Mouse (Mus musculus): ENCODE measurements around the gene Pdpr. TPM values are rescaled to one million over a fixed set of nuclear protein-coding genes. Genes with fewer than 3 reads are reported as not detected.
"Not testable (repeated sequence)": the region's sequence is repeated elsewhere in the genome, so short reads cannot be mapped to it uniquely, and the experiment has no call there.

Gene Pdpr
- polyA plus RNA-seq, 1 experiment = 17.3 TPM

DNA sequence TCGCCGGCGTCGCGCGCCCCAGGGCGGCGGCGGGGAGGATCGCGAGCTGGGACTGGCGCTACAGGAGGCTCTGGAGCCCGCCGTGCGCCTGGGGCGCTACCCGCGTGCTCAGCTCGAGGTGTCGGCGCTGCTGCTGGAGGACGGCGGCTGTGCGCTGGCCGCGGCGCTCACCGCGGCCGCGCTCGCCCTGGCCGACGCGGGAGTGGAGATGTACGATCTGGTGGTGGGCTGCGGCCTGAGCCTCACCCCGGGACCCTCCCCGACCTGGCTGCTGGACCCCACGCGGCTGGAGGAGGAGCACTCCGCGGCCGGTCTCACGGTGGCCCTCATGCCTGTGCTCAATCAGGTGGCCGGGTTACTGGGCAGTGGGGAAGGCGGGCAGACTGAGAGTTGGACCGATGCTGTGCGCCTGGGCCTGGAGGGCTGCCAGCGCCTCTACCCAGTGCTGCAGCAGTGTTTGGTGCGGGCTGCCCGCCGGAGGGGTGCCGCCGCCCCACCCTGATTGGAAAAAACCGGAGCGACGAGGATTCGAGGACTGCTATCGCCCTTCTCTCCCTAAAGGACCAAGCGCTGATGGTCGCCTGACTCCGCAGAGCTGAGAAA lies 37.6 kb upstream of the Pdpr start:
- TF ChIP-seq POLR2A (IDR thresholded peaks at IDR 0.05; ENCODE audit: borderline replicate concordance, insufficient read depth, low read length) (no peak), CTCF (IDR thresholded peaks at IDR 0.05; ENCODE audit: borderline replicate concordance, insufficient read depth, low read depth, low read length) (no peak)
- H3K4me1 ChIP-seq (ENCODE audit: control insufficient read depth, insufficient read depth, low read length) = peaks cover 10% of the 10 kb centered on the region; the same call in 1 of the 2 replicates
- peak; percentile 54 to 60 for DNase-seq
- H3K27ac ChIP-seq (ENCODE audit: insufficient read depth, low read length) = no peak overlapping the region
- H3K27me3 ChIP-seq (ENCODE audit: control insufficient read depth, insufficient read depth, low read length) = no peaks in the 10 kb centered on the region
- peak overlapping the region; percentile 60 for H3K4me3 ChIP-seq (replicated peaks; ENCODE audit: insufficient read depth, low read depth, low read length)
- under 1% methylated on average over 63 of the region's 63 CpGs for WGBS

DNA sequence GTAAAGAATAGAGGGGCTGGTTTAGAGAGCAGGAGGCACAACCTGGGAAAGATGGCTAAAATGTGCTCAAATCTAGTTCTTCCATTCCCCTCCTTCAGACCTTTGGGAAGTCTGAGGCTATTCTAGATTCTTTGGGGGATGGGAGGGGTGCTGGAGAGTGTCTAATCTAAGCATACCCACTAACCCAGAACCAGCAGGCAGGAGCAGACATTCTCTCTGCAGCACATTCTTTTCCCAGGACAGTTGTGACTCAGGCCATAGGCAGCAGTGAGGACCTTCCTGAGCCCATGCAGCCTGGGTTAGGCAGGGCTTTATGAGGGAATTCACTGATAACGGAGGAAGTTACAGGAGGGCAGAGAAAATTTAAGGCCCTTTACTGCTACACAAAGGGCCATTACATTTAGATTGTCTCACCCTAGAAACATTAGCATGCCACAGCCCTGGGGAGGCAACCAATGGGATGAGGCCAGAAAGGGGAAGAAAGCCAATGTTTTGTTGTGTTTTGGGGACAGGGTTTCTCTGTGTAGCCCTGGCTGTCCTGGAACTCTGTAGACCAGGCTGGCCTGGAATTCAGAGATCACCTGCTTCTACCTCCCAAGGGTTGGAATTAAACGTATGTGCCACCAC lies 35.4 kb upstream of the Pdpr start:
- no peak for DNase-seq
- Histone ChIP-seq H3K27ac (ENCODE audit: insufficient read depth, low read length) (no peak overlapping the region), H3K4me3 (replicated peaks; ENCODE audit: insufficient read depth, low read depth, low read length) (no peak overlapping the region), H3K4me1 (ENCODE audit: control insufficient read depth, insufficient read depth, low read length) (peaks cover 10% of the 10 kb centered on the region; the same call in 1 of the 2 replicates), H3K27me3 (ENCODE audit: control insufficient read depth, insufficient read depth, low read length) (no peaks in the 10 kb centered on the region)
- WGBS = 79% methylated on average over 2 of the region's 2 CpGs
- no peak for TF ChIP-seq CTCF (IDR thresholded peaks at IDR 0.05; ENCODE audit: borderline replicate concordance, insufficient read depth, low read depth, low read length)
- no peak for TF ChIP-seq POLR2A (IDR thresholded peaks at IDR 0.05; ENCODE audit: borderline replicate concordance, insufficient read depth, low read length)

DNA sequence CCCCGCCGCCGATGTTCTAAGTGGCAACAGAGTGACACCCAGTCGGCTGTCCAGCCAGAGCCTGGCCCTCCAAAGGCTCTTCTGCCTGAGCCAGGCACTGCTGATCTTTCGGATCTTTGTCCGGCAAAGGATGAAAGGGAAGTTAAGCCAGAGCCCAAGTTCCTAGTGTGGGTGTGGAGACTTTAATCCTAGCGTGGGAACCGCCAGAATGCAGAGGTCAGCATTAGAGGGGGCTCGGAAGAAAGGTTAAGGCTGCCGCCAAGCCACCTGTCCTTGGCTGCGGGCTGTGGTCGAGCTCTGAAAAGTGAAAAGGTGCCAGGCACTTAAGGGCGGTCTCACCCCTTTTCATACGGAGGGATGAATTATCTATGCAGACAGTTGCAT lies 32.8 kb upstream of the Pdpr start:
- no peak for DNase-seq
- Histone ChIP-seq H3K4me1 (ENCODE audit: control insufficient read depth, insufficient read depth, low read length) (peaks cover 10% of the 10 kb centered on the region; the same call in 1 of the 2 replicates), H3K4me3 (replicated peaks; ENCODE audit: insufficient read depth, low read depth, low read length) (peak overlapping the region; percentile 89), H3K27ac (ENCODE audit: insufficient read depth, low read length) (peak overlapping the region; percentile 35; the same call in 1 of the 2 replicates), H3K27me3 (ENCODE audit: control insufficient read depth, insufficient read depth, low read length) (no peaks in the 10 kb centered on the region)
- TF ChIP-seq POLR2A (IDR thresholded peaks at IDR 0.05; ENCODE audit: borderline replicate concordance, insufficient read depth, low read length) (no peak), CTCF (IDR thresholded peaks at IDR 0.05; ENCODE audit: borderline replicate concordance, insufficient read depth, low read depth, low read length) (no peak)
- 1% methylated on average over 14 of the region's 14 CpGs for WGBS

DNA sequence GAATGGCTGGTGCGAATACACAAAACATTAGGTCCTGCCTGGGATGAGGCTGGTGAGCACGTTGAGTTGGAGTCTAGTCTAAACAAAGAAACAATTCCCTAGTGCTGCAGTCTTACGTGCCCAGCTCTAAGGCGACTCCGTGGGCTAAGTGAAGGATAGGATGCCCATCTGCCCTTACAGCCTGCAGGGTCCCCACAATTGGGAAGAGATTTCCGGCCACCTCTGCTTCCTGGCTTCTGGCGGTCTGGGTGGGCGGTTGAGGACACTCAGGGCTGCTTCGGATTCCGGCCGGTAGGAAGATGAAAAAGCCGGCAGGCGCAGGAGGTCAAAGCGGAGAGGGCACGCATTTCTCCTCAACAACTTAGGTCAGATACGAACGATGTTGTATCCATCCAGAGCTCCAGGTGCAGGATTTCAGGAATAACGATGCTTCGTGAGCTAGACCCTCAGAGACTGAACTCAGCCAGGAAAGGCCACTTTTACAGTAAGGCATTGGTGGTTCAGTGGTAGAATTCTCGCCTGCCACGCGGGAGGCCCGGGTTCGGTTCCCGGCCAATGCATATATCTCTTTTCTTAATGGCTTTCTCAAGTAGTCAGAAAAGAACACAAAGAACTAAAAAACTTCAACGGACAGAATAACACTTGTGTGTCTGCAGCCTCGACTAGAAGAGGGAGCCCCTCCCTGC lies 32.2 kb upstream of the Pdpr start:
- peak overlapping the region; percentile 35; the same call in 1 of the 2 replicates for H3K27ac ChIP-seq (ENCODE audit: insufficient read depth, low read length)
- under 1% methylated on average over 27 of the region's 27 CpGs for WGBS

DNA sequence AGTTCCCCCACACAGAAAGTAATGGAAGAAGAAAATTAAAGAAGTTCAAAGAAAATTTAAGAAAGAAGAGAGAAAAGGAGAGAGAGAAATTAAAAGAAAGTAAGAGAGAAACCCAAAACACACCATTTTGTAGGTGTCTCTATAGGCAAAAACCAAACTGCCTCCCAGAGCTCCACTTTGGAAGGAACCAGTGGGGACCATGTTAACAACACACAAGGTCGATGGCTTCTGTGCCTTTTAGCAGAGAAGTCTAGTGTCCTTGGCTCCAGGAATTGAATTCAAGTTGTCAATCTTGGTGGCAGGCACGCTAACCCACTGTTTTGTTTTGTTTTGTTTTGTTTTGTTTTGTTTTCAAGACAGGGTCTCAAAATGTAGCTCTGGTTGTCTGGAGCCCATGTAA lies 31.5 kb upstream of the Pdpr start:
- H3K4me1 ChIP-seq (ENCODE audit: control insufficient read depth, insufficient read depth, low read length) = peaks cover 10% of the 10 kb centered on the region; the same call in 1 of the 2 replicates
- 42% methylated on average over 2 of the region's 2 CpGs for WGBS

More for the DNA sequence above, 32.2 kb upstream of the Pdpr start:
- Histone ChIP-seq H3K27me3 (ENCODE audit: control insufficient read depth, insufficient read depth, low read length) (no peaks in the 10 kb centered on the region), H3K4me3 (replicated peaks; ENCODE audit: insufficient read depth, low read depth, low read length) (peak overlapping the region; percentile 89), H3K4me1 (ENCODE audit: control insufficient read depth, insufficient read depth, low read length) (peaks cover 10% of the 10 kb centered on the region; the same call in 1 of the 2 replicates)
- TF ChIP-seq CTCF (IDR thresholded peaks at IDR 0.05; ENCODE audit: borderline replicate concordance, insufficient read depth, low read depth, low read length) = no peak
- no peak for TF ChIP-seq POLR2A (IDR thresholded peaks at IDR 0.05; ENCODE audit: borderline replicate concordance, insufficient read depth, low read length)
- DNase-seq = peak; percentile 87 to 96

DNA sequence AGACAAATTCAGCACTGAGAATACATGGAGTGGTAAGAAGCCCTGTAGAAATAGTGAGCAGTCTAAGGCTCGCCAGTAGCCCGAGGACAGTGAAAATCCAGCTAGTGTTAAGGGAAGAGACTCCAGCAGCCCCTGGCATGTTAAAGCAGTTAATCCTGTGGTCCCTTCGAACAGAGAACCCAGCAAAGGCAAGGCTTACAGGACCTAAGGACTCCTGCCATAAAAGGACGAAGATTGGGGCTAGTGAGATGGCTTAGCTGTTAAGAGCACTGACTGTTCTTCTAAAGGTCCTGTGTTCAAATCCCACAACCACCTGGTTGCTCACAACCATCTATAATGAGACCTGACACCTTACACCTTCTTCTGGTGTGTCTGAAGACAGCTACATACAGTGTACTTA lies 28.1 kb upstream of the Pdpr start:
- Histone ChIP-seq H3K27me3 (ENCODE audit: control insufficient read depth, insufficient read depth, low read length) (no peaks in the 10 kb centered on the region), H3K27ac (ENCODE audit: insufficient read depth, low read length) (no peak overlapping the region), H3K4me1 (ENCODE audit: control insufficient read depth, insufficient read depth, low read length) (no peaks in the 10 kb centered on the region; the same call in 1 of the 2 replicates), H3K4me3 (replicated peaks; ENCODE audit: insufficient read depth, low read depth, low read length) (no peak overlapping the region)
- no peak for DNase-seq
- WGBS = 60% methylated on average over 4 of the region's 4 CpGs
- TF ChIP-seq POLR2A (IDR thresholded peaks at IDR 0.05; ENCODE audit: borderline replicate concordance, insufficient read depth, low read length) = no peak
- TF ChIP-seq CTCF (IDR thresholded peaks at IDR 0.05; ENCODE audit: borderline replicate concordance, insufficient read depth, low read depth, low read length) = no peak

More for the DNA sequence above, 31.5 kb upstream of the Pdpr start:
- Histone ChIP-seq H3K27me3 (ENCODE audit: control insufficient read depth, insufficient read depth, low read length) (no peaks in the 10 kb centered on the region), H3K4me3 (replicated peaks; ENCODE audit: insufficient read depth, low read depth, low read length) (no peak overlapping the region), H3K27ac (ENCODE audit: insufficient read depth, low read length) (no peak overlapping the region)
- TF ChIP-seq POLR2A (IDR thresholded peaks at IDR 0.05; ENCODE audit: borderline replicate concordance, insufficient read depth, low read length) (no peak), CTCF (IDR thresholded peaks at IDR 0.05; ENCODE audit: borderline replicate concordance, insufficient read depth, low read depth, low read length) (no peak)
- DNase-seq = no peak

DNA sequence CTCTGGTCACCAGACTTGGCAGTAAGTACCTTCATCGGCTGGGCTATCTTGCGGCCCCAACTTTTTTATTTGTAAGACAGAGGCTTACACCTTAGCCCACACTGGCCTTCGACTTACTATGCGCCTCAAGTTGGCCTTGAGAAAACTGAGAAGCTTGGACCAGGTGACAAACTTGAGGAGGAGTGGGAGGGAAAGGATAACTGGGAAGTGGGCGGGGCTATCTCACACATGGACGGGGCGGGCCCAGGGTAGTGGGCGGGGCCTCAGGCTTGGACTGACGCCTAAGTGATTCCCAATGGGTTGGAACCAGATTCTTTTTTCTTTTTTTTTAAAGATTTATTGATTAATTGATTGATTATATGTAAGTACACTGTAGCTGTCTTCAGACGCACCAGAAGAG lies 27.0 kb upstream of the Pdpr start:
- no peak for DNase-seq
- TF ChIP-seq CTCF (IDR thresholded peaks at IDR 0.05; ENCODE audit: borderline replicate concordance, insufficient read depth, low read depth, low read length) (no peak), POLR2A (IDR thresholded peaks at IDR 0.05; ENCODE audit: borderline replicate concordance, insufficient read depth, low read length) (no peak)
- no peak overlapping the region for H3K4me3 ChIP-seq (replicated peaks; ENCODE audit: insufficient read depth, low read depth, low read length)
- no peaks in the 10 kb centered on the region for H3K4me1 ChIP-seq (ENCODE audit: control insufficient read depth, insufficient read depth, low read length)
- WGBS = 37% methylated on average over 10 of the region's 10 CpGs
- H3K27ac ChIP-seq (ENCODE audit: insufficient read depth, low read length) = no peak overlapping the region
- no peaks in the 10 kb centered on the region for H3K27me3 ChIP-seq (ENCODE audit: control insufficient read depth, insufficient read depth, low read length)

DNA sequence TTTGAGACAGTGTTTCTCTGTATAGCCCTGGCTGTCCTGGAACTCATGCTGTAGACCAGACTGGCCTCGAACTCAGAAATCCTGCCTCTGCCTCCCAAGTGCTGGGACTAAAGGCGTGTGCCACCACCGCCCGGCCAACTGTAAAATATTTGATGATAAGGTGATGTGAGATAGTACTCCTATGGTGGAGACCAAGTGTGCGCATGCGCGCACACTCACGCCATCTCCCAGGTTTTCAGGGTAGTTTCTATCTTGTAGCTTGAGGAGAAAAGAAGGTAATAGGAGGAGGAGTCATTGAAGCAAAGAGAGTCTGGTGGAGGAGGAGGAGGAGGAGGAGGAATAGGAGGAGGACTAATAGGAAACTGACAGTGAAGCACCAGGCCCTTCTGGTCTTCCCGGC lies 25.8 kb upstream of the Pdpr start:
- not testable (repeated sequence) for DNase-seq; H3K27me3 ChIP-seq (ENCODE audit: control insufficient read depth, insufficient read depth, low read length); H3K4me3 ChIP-seq (replicated peaks; ENCODE audit: insufficient read depth, low read depth, low read length); H3K27ac ChIP-seq (ENCODE audit: insufficient read depth, low read length); H3K4me1 ChIP-seq (ENCODE audit: control insufficient read depth, insufficient read depth, low read length)
- WGBS = 93% methylated on average over 9 of the region's 9 CpGs
